Mouse (Mus musculus) hindbrain, embryonic 14.5 days (tissue): Measurements from ENCODE around the gene Asns. TPM values are rescaled to one million over a fixed set of nuclear protein-coding genes. Genes with fewer than 3 reads are reported as not detected.
A peak's percentile ranks its signal among the peaks of the same experiment; 100 is the strongest.

ENCODE experiments used
- ATAC-seq: fragments of 200-750 bp; cut with Nextera tagmentation; 2 replicates; pipeline ENCODE4 v1.8.0; 2017; ENCODE audit warnings: moderate number of reproducible peaks, mild to moderate bottlenecking, moderate TSS enrichment, moderate library complexity; ENCODE audit not compliant: low FRiP score
- DNase-seq: peaks from one replicate; pipeline ENCODE4 v3.0.0-alpha.2; 2015; ENCODE audit warnings: low spot score
- H3K27ac ChIP-seq: fragments of 300-500 bp; sonication (generic); 2 replicates; pipeline ENCODE4 v1.5.1; 2014; ENCODE audit warnings: mild to moderate bottlenecking, moderate library complexity
- H3K27me3 ChIP-seq: fragments of 300-500 bp; sonication (generic); 2 replicates; pipeline ENCODE4 v1.6.1; 2014; ENCODE audit warnings: mild to moderate bottlenecking, low read length, mixed read lengths; ENCODE audit not compliant: control insufficient read depth, insufficient read depth
- H3K36me3 ChIP-seq: fragments of 300-500 bp; sonication (generic); replicated peaks from 2 replicates; pipeline ENCODE4 v1.6.1; 2014; ENCODE audit not compliant: control insufficient read depth, insufficient read depth
- H3K4me1 ChIP-seq: fragments of 300-500 bp; sonication (generic); replicated peaks from 2 replicates; pipeline ENCODE4 v1.6.1; 2014; ENCODE audit warnings: antibody characterized with exemption, low read length, mixed read lengths; ENCODE audit not compliant: control insufficient read depth, insufficient read depth
- H3K4me2 ChIP-seq: fragments of 300-500 bp; sonication (generic); replicated peaks from 2 replicates; pipeline ENCODE4 v1.6.1; 2014; ENCODE audit warnings: mild to moderate bottlenecking, moderate library complexity
- H3K4me3 ChIP-seq: fragments of 300-500 bp; sonication (generic); replicated peaks from 2 replicates; pipeline ENCODE4 v1.5.1; 2014; ENCODE audit warnings: mild to moderate bottlenecking, low read length
- H3K9ac ChIP-seq: fragments of 300-500 bp; sonication (generic); 2 replicates; pipeline ENCODE4 v1.6.1; 2014
- H3K9me3 ChIP-seq: fragments of 300-500 bp; sonication (generic); 2 replicates; pipeline ENCODE4 v1.6.1; 2016; ENCODE audit warnings: low read length; ENCODE audit not compliant: control insufficient read depth
- WGBS: fragments of 180-500 bp; shearing (Covaris S2); extraction: QIAGEN DNeasy Blood & Tissue Kit; methylation state at CpG from one replicate; pipeline ENCODE4 v1.1.7; 2014; 5-methylcytosine and 5-hydroxymethylcytosine counted together
- polyA plus RNA-seq: library from polyadenylated mRNA; unstranded; fragments of >200 nt; fragmentation: Nextera tagmentation; extraction: Ambion mirVana; gene quantifications from 2 replicates; pipeline ENCODE4 v1.2.1, GENCODE M21; 2014

Gene Asns
- polyA plus RNA-seq: 118 and 127 TPM in 2 replicates

- no peaks in the 10 kb centered on the region for H3K9me3 ChIP-seq
- no peaks in the 10 kb centered on the region for H3K27me3 ChIP-seq
- H3K4me1 ChIP-seq: 0 out of 2 replicates have a peak, but pooled peaks cover 3% of the 10 kb centered on the region
- ATAC-seq: peak; percentile 95
- peak; percentile 84 for DNase-seq
- H3K9ac ChIP-seq: peak within 1 kb of the TSS; percentile 79
- H3K4me2 ChIP-seq: peak within 1 kb of the TSS; percentile 82
- 1% methylated on average over 51 of the region's 51 CpGs for WGBS
- H3K4me3 ChIP-seq: peak within 1 kb of the TSS; percentile 86
- H3K36me3 ChIP-seq: no peaks in the 10 kb centered on the region
- peak within 1 kb of the TSS; percentile 76 for H3K27ac ChIP-seq
These were observed at the start of gene Asns for GRCm38 (mm10) chr6:7692884-7693585. Gene Asns (minus strand): TSS chr6:7693254.

- no peaks in the 10 kb centered on the region for H3K4me1 ChIP-seq
- DNase-seq (no peak), ATAC-seq (no peak)
- H3K9ac ChIP-seq: no peak overlapping the region
- H3K4me2 ChIP-seq: no peak overlapping the region
- no peaks in the 10 kb centered on the region for H3K9me3 ChIP-seq
- WGBS: 83% methylated on average over 3 of the region's 3 CpGs
- no peak overlapping the region for H3K4me3 ChIP-seq
- H3K36me3 ChIP-seq: no peaks in the 10 kb centered on the region
- H3K27me3 ChIP-seq: no peaks in the 10 kb centered on the region
- H3K27ac ChIP-seq: no peak overlapping the region
These were observed 48.7 kb upstream of the Asns start for GRCm38 (mm10) chr6:7741721-7742120.

DNA sequence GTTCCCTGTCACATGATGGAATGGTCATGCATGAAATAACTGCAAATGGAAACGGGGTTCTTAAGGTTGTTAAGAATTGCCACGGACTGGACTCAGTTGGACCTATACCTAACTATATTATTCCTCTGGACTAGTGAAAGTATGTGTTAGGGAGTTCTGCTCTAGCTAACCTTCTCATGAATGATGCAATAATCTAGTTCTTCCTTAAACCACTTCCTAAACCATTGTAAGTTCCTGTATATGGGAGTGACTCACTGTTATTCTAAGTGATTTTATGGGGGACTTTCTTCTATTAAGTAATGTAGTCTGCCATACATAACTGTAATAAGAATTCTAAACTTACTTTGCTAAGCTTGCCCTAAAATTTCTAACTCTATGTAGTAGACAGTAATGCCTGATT lies 44.8 kb upstream of the Asns start:
- WGBS: 94% methylated on average over 2 of the region's 2 CpGs
- Histone ChIP-seq H3K9ac (no peak overlapping the region), H3K4me1 (no peaks in the 10 kb centered on the region), H3K36me3 (no peaks in the 10 kb centered on the region), H3K4me2 (no peak overlapping the region), H3K9me3 (no peaks in the 10 kb centered on the region), H3K4me3 (no peak overlapping the region), H3K27ac (no peak overlapping the region), H3K27me3 (no peaks in the 10 kb centered on the region)
- DNase-seq: no peak
- no peak for ATAC-seq

DNA sequence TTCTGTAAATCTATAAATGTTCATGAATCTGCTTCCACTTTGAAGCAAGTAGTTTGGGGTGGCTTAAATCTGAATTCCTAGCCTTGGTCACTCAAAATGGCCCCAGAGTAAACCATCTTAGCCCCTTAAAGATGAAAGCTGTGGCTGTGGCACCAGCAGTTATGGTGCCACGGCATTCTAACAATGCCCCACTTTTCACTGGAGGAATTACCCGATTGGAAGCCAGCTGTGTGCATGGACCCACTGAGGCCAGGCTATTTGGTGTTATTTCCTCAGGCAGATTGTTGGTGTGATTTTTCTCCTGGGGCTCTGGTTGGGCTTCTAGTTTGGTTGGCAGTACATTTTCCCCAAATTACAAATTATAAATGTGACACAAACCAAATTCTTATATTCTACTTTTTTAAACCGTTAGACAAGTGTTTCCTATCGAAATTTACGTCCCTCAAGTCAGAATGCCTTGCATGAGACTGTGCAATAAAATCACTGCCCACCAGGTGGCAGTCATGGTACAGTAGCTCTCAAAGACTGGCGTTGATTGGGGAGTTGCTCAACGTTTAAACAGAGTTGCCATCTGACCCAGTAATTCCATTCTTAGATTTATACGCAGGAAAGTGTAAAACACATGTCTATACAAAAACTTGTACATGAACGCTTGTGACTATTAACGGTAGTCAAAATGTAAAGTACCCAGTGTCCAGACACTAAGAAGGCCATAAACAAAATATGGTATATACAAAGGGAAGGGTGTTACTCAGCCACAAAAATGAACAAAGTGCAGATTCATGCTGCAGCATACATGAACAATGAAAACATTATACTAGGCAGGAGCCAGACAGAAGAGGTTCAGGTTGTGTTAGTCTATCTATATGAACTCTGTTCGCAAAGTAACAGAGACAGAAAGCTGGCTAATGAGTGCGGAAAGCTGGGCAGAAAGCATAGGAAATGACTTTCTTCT lies 40.0 kb upstream of the Asns start:
- no peaks in the 10 kb centered on the region for H3K36me3 ChIP-seq
- ATAC-seq: peak; percentile 83
- H3K27ac ChIP-seq: no peak overlapping the region
- no peak overlapping the region for H3K4me2 ChIP-seq
- DNase-seq: peak; percentile 98
- 44% methylated on average over 12 of the region's 12 CpGs for WGBS
- H3K27me3 ChIP-seq: no peaks in the 10 kb centered on the region
- no peaks in the 10 kb centered on the region for H3K4me1 ChIP-seq
- no peak overlapping the region for H3K9ac ChIP-seq
- H3K4me3 ChIP-seq: no peak overlapping the region
- H3K9me3 ChIP-seq: 0 out of 2 replicates have a peak, but pooled peaks cover 7% of the 10 kb centered on the region

GRCm38 (mm10) chr6:7732097-7732496 lies 39.0 kb upstream of the Asns start:
- Histone ChIP-seq H3K9me3 (0 out of 2 replicates have a peak, but pooled peaks cover 9% of the 10 kb centered on the region), H3K27ac (no peak overlapping the region), H3K9ac (no peak overlapping the region), H3K36me3 (no peaks in the 10 kb centered on the region), H3K27me3 (no peaks in the 10 kb centered on the region), H3K4me2 (no peak overlapping the region), H3K4me1 (no peaks in the 10 kb centered on the region), H3K4me3 (no peak overlapping the region)
- no peak for ATAC-seq
- DNase-seq: no peak
- WGBS: 88% methylated on average over 6 of the region's 6 CpGs

GRCm38 (mm10) chr6:7729128-7729527 lies 36.1 kb upstream of the Asns start:
- 91% methylated on average over 2 of the region's 2 CpGs for WGBS
- Histone ChIP-seq H3K9me3 (0 out of 2 replicates have a peak, but pooled peaks cover 9% of the 10 kb centered on the region), H3K4me3 (no peak overlapping the region), H3K27me3 (no peaks in the 10 kb centered on the region), H3K27ac (no peak overlapping the region), H3K4me2 (no peak overlapping the region), H3K9ac (no peak overlapping the region), H3K4me1 (no peaks in the 10 kb centered on the region), H3K36me3 (no peaks in the 10 kb centered on the region)
- no peak for DNase-seq
- no peak for ATAC-seq

GRCm38 (mm10) chr6:7728241-7728640 lies 35.2 kb upstream of the Asns start:
- 92% methylated on average over 5 of the region's 5 CpGs for WGBS

GRCm38 (mm10) chr6:7716236-7716635 lies 23.2 kb upstream of the Asns start:
- DNase-seq: no peak
- WGBS: 55% methylated on average over 4 of the region's 4 CpGs

More at GRCm38 (mm10) chr6:7728241-7728640, 35.2 kb upstream of the Asns start:
- Histone ChIP-seq H3K4me3 (no peak overlapping the region), H3K36me3 (no peaks in the 10 kb centered on the region), H3K4me2 (no peak overlapping the region), H3K9me3 (0 out of 2 replicates have a peak, but pooled peaks cover 9% of the 10 kb centered on the region), H3K27me3 (no peaks in the 10 kb centered on the region), H3K9ac (no peak overlapping the region), H3K4me1 (no peaks in the 10 kb centered on the region), H3K27ac (no peak overlapping the region)
- ATAC-seq (no peak), DNase-seq (no peak)

GRCm38 (mm10) chr6:7714230-7714629 lies 21.2 kb upstream of the Asns start:
- Histone ChIP-seq H3K27me3 (no peaks in the 10 kb centered on the region), H3K36me3 (no peaks in the 10 kb centered on the region), H3K4me2 (no peak overlapping the region), H3K4me1 (no peaks in the 10 kb centered on the region), H3K9me3 (no peaks in the 10 kb centered on the region), H3K4me3 (no peak overlapping the region), H3K27ac (no peak overlapping the region), H3K9ac (no peak overlapping the region)
- no peak for ATAC-seq
- no peak for DNase-seq
- WGBS: 62% methylated on average over 2 of the region's 2 CpGs

More at GRCm38 (mm10) chr6:7716236-7716635, 23.2 kb upstream of the Asns start:
- no peak overlapping the region for H3K9ac ChIP-seq
- no peak overlapping the region for H3K27ac ChIP-seq
- no peaks in the 10 kb centered on the region for H3K27me3 ChIP-seq
- H3K36me3 ChIP-seq: no peaks in the 10 kb centered on the region
- no peak overlapping the region for H3K4me2 ChIP-seq
- no peak overlapping the region for H3K4me3 ChIP-seq
- ATAC-seq: no peak
- no peaks in the 10 kb centered on the region for H3K4me1 ChIP-seq
- H3K9me3 ChIP-seq: no peaks in the 10 kb centered on the region
